Mouse (Mus musculus) thymus, postnatal 10 days (tissue): ENCODE results near the gene Nucb2.

Experiments used
- DNase-seq, 2 experiments: peaks; one replicate each; pipeline ENCODE4 v3.0.0; 2021; ENCODE audit warnings: low spot score in 2 of 2

The Nucb2 gene

GRCm38 (mm10) chr7:116519805-116520204 is 15.6 kb downstream of the Nucb2 start:
- DNase-seq = no peak

- DNase-seq = no peak
Observed at GRCm38 (mm10) chr7:116524577-116524976, 20.4 kb downstream of the Nucb2 start.

- no peak for DNase-seq
Observed at GRCm38 (mm10) chr7:116529793-116530192, 25.6 kb downstream of the Nucb2 start.

- DNase-seq = no peak
Observed at GRCm38 (mm10) chr7:116530470-116530869, 26.3 kb downstream of the Nucb2 start.

GRCm38 (mm10) chr7:116531311-116531710 is 27.1 kb downstream of the Nucb2 start:
- DNase-seq = no peak

- DNase-seq = no peak
Observed at GRCm38 (mm10) chr7:116556834-116557233, 52.7 kb downstream of the Nucb2 start.

GRCm38 (mm10) chr7:116574551-116574950 is 70.4 kb downstream of the Nucb2 start:
- DNase-seq = no peak
